Mouse (Mus musculus) neural tube, embryonic 15.5 days (tissue): Measurements from ENCODE around the gene Pcgf2. TPM values are rescaled to one million over a fixed set of nuclear protein-coding genes. Genes with fewer than 3 reads are reported as not detected.
A peak's percentile ranks its signal among the peaks of the same experiment; 100 is the strongest.

ENCODE experiments used
- ATAC-seq: fragments of 200-750 bp; cut with Nextera tagmentation; 2 replicates; pipeline ENCODE4 v1.8.0; 2017; ENCODE audit warnings: mild to moderate bottlenecking, moderate TSS enrichment, moderate library complexity; ENCODE audit not compliant: low FRiP score
- H3K27ac ChIP-seq: fragments of 300-500 bp; sonication (generic); replicated peaks from 2 replicates; pipeline ENCODE4 v1.5.1; 2015; ENCODE audit warnings: mild to moderate bottlenecking, inconsistent platforms
- H3K27me3 ChIP-seq: fragments of 300-500 bp; sonication (generic); replicated peaks from 2 replicates; pipeline ENCODE4 v1.6.1; 2015; ENCODE audit warnings: inconsistent platforms
- H3K36me3 ChIP-seq: fragments of 300-500 bp; sonication (generic); 2 replicates; pipeline ENCODE4 v1.6.1; 2015; ENCODE audit warnings: inconsistent platforms
- H3K4me1 ChIP-seq: fragments of 300-500 bp; sonication (generic); 2 replicates; pipeline ENCODE4 v1.6.1; 2015; ENCODE audit warnings: inconsistent platforms
- H3K4me2 ChIP-seq: fragments of 300-500 bp; sonication (generic); 2 replicates; pipeline ENCODE4 v1.6.1; 2015; ENCODE audit warnings: inconsistent platforms, mild to moderate bottlenecking, moderate library complexity
- H3K4me3 ChIP-seq: fragments of 300-500 bp; sonication (generic); replicated peaks from 2 replicates; pipeline ENCODE4 v1.5.1; 2015; ENCODE audit warnings: mild to moderate bottlenecking, inconsistent platforms
- H3K9ac ChIP-seq: fragments of 300-500 bp; sonication (generic); replicated peaks from 2 replicates; pipeline ENCODE4 v1.6.1; 2015; ENCODE audit warnings: mild to moderate bottlenecking, inconsistent platforms
- H3K9me3 ChIP-seq: fragments of 300-500 bp; sonication (generic); replicated peaks from 2 replicates; pipeline ENCODE4 v1.6.1; 2016; ENCODE audit warnings: inconsistent platforms
- WGBS: fragments of 180-500 bp; shearing (Covaris S2); methylation state at CpG from one replicate; pipeline ENCODE4 v1.1.7; 2015; ENCODE audit warnings: mixed read lengths; 5-methylcytosine and 5-hydroxymethylcytosine counted together
- polyA plus RNA-seq: library from polyadenylated mRNA; unstranded; fragments of >200 nt; fragmentation: Nextera tagmentation; extraction: Ambion mirVana; gene quantifications from 2 replicates; pipeline ENCODE4 v1.2.1, GENCODE M21; 2015

Pcgf2 gene
- polyA plus RNA-seq, 1 experiment from 2014 or later = 17.7 TPM

DNA sequence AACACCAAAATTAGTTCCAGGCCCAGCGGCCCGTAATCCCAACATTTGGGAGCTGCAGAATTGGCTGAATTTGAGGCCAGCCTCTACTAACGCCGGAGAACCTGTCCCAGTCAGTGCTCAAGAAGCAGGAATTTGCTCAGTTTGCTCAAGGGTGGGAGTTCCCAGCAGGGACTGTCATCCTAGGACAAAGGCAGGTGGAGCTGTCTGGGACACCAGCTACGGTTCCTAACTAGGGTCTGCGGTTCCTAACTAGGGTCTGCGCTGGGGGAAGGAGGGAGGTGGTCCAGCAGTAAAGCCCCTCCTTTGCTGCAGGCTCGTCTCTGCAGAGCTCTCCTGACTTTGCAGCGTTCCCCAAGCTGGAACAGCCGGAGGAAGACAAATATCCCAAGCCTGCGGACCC lies 27.1 kb downstream of the Pcgf2 start:
- Histone ChIP-seq H3K27ac (no peak overlapping the region), H3K4me3 (no peak overlapping the region), H3K4me2 (no peak overlapping the region), H3K4me1 (peaks cover 19% of the 10 kb centered on the region), H3K9ac (no peak overlapping the region), H3K36me3 (peaks cover 78% of the 10 kb centered on the region), H3K9me3 (no peaks in the 10 kb centered on the region), H3K27me3 (no peaks in the 10 kb centered on the region)
- 84% methylated on average over 11 of the region's 11 CpGs for WGBS
- no peak for ATAC-seq

DNA sequence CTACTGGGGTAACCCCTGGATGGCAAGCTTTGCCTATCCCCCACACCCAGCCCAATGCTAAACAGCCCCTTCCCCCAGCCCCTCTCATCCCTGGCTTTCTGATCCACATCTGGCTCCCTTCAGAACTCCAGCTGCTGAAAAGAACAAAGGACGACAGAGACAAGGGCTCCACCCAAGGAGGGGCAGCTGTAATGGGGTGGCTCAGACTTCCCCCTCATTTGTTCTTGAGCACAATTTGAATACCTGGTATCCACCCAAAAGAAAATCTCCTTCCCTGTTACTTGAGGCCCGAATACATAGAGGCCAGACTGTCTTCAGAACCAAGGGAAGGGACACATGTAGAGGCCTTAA lies 29.1 kb downstream of the Pcgf2 start:
- Histone ChIP-seq H3K4me3 (no peak overlapping the region), H3K27me3 (no peaks in the 10 kb centered on the region), H3K4me2 (no peak overlapping the region), H3K27ac (no peak overlapping the region), H3K4me1 (peaks cover 11% of the 10 kb centered on the region), H3K9me3 (no peaks in the 10 kb centered on the region), H3K36me3 (peaks cover 76% of the 10 kb centered on the region), H3K9ac (no peak overlapping the region)
- WGBS = 55% methylated on average over 2 of the region's 2 CpGs
- ATAC-seq = no peak

DNA sequence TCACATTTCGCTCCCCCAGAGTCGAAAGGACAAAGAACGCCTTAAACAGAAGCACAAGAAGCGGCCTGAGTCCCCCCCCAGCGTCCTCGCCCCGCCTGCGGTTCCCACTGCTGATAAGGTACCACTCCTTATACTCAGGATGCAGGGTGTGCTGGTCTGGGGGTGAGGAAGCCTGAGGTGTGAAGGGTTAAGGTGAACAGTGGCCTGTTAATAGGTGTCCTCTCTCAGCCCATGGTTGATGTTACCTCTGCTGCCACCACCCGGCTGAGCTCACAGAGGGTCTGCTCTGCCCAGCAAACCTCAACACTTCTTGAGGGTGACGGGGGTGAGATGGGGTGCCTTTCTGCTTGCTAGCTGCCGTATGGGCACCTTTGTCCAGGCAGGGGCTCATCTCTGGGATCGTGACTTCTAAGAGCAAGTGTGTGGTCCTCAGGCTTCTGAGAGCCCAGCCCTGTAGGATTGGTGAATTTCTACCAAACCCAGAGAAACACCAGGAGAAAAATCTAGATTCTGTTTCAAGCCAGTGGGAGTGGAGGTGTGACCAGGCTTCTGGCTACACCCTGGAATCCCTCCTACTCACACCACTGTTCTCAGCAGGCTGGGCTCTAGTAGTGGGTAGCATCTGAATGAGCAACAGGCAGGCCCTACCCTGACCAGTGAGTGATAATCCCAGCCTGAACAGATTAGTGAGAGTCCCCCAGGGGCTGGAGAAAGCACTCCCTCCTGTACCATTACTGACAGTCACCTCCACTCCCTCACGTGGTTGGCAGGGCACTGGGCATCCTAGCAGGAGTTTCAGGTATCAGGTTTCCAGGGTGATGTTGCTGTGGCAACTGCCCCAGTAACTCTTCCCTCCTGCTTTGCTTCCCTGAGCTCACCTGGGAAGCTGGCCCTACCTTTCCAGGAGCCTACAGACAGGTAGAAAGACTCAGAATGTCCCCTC lies 29.8 kb downstream of the Pcgf2 start:
- H3K27ac ChIP-seq = no peak overlapping the region
- H3K9me3 ChIP-seq = no peaks in the 10 kb centered on the region
- WGBS = 79% methylated on average over 13 of the region's 13 CpGs
- H3K4me1 ChIP-seq = peaks cover 12% of the 10 kb centered on the region
- no peak overlapping the region for H3K4me2 ChIP-seq
- no peak overlapping the region for H3K9ac ChIP-seq
- no peaks in the 10 kb centered on the region for H3K27me3 ChIP-seq
- no peak for ATAC-seq
- H3K36me3 ChIP-seq = peaks cover 81% of the 10 kb centered on the region
- H3K4me3 ChIP-seq = no peak overlapping the region

DNA sequence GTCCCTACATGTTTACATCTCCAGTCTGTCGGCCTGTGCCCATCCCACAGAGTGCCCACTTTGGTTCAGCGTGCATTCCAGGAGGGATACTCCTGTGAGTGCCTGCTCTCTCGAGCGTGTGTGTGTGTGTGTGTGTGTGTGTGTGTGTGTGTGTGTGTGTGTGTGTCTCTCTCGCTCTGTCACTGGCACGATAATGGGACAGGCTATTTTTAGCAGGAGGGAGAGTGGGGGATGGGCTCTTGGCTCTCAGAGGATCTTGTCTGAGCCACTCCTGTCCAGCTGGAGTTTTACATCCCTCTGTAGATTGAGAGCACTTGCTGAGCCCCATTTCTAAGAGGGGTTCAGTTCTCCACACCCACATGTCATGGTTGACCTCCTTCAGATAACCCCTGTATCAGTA lies 30.5 kb downstream of the Pcgf2 start:
- H3K9ac ChIP-seq = no peak overlapping the region
- H3K27ac ChIP-seq = no peak overlapping the region

DNA sequence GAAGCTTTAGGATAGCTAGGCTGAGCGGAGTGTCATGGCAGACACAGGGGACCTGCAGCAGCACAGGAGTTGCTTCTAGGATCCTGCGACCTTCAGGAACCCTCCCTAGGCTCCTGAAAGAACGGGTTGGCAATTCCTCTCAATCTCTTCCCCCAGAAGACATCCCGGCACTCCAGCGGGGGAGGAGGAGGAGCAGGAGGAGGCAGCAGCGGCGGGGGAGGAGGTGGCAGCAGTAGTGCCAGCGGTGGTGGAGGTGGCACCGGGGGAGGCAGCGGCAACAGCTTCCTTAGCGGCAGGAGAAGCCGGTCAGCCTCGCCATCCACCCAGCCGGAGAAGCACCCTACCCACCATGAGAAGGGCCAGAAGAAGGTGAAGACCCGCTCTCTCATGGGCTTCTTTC lies 31.0 kb downstream of the Pcgf2 start:
- H3K4me1 ChIP-seq = peaks cover 25% of the 10 kb centered on the region
- H3K4me2 ChIP-seq = no peak overlapping the region
- no peak overlapping the region; the same call in 1 of the 2 replicates for H3K27ac ChIP-seq
- no peaks in the 10 kb centered on the region for H3K9me3 ChIP-seq
- H3K27me3 ChIP-seq = no peaks in the 10 kb centered on the region
- 61% methylated on average over 15 of the region's 15 CpGs for WGBS
- H3K9ac ChIP-seq = no peak overlapping the region
- ATAC-seq = no peak
- peaks cover 69% of the 10 kb centered on the region for H3K36me3 ChIP-seq
- no peak overlapping the region for H3K4me3 ChIP-seq

More for the DNA sequence above, 30.5 kb downstream of the Pcgf2 start:
- no peak for ATAC-seq
- H3K4me2 ChIP-seq = no peak overlapping the region
- H3K4me3 ChIP-seq = no peak overlapping the region
- no peaks in the 10 kb centered on the region for H3K27me3 ChIP-seq
- H3K9me3 ChIP-seq = no peaks in the 10 kb centered on the region
- WGBS = 48% methylated on average over 6 of the region's 6 CpGs
- H3K4me1 ChIP-seq = peaks cover 19% of the 10 kb centered on the region
- H3K36me3 ChIP-seq = peaks cover 74% of the 10 kb centered on the region

GRCm38 (mm10) chr11:97668160-97668559 lies 32.1 kb downstream of the Pcgf2 start:
- Histone ChIP-seq H3K4me3 (no peak overlapping the region), H3K4me1 (peaks cover 27% of the 10 kb centered on the region), H3K36me3 (peaks cover 58% of the 10 kb centered on the region), H3K9ac (no peak overlapping the region), H3K27me3 (no peaks in the 10 kb centered on the region), H3K27ac (no peak overlapping the region), H3K9me3 (no peaks in the 10 kb centered on the region), H3K4me2 (no peak overlapping the region)
- no peak for ATAC-seq
- 94% methylated on average over 7 of the region's 7 CpGs for WGBS

- H3K9me3 ChIP-seq = no peaks in the 10 kb centered on the region
- 95% methylated on average over 15 of the region's 15 CpGs for WGBS
- H3K9ac ChIP-seq = no peak overlapping the region
- peaks cover 47% of the 10 kb centered on the region for H3K36me3 ChIP-seq
- H3K4me3 ChIP-seq = no peak overlapping the region
- no peak overlapping the region for H3K4me2 ChIP-seq
- ATAC-seq = no peak
- H3K27ac ChIP-seq = no peak overlapping the region
- H3K27me3 ChIP-seq = peaks cover 7% of the 10 kb centered on the region
- peaks cover 38% of the 10 kb centered on the region for H3K4me1 ChIP-seq
Measured at GRCm38 (mm10) chr11:97666794-97667193, 33.5 kb downstream of the Pcgf2 start.

DNA sequence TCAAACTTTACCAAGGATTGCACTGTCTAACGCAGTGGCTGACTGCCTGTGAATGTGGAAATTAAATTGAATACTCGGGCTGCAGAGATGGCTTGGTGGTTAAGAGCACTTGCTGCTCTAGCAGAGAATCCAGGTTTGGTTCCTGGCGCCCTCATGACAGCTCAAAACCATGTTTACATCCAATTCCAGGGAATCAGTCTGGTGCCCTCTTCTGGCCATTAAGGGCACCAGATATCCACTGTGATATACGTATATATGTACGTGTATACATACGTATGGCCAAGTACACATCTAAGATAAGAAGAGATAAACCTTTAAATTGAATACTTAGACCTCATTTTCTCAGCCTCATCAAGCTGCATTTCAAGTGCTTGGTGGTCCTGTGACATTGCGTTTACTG lies 34.1 kb downstream of the Pcgf2 start:
- Histone ChIP-seq H3K4me3 (no peak overlapping the region), H3K4me2 (no peak overlapping the region), H3K27ac (no peak overlapping the region), H3K4me1 (peaks cover 43% of the 10 kb centered on the region), H3K9ac (no peak overlapping the region), H3K27me3 (peaks cover 13% of the 10 kb centered on the region), H3K9me3 (no peaks in the 10 kb centered on the region), H3K36me3 (peaks cover 41% of the 10 kb centered on the region)
- 89% methylated on average over 7 of the region's 7 CpGs for WGBS
- ATAC-seq = no peak

GRCm38 (mm10) chr11:97665431-97665830 lies 34.9 kb downstream of the Pcgf2 start:
- no peaks in the 10 kb centered on the region for H3K9me3 ChIP-seq
- ATAC-seq = no peak
- peak overlapping the region; percentile 82; the same call in 1 of the 2 replicates for H3K4me3 ChIP-seq
- peak overlapping the region; percentile 88 for H3K4me2 ChIP-seq
- H3K9ac ChIP-seq = no peak overlapping the region
- no peak overlapping the region for H3K27ac ChIP-seq
- H3K4me1 ChIP-seq = peaks cover 51% of the 10 kb centered on the region
- WGBS = 89% methylated on average over 13 of the region's 13 CpGs
- peaks cover 19% of the 10 kb centered on the region for H3K27me3 ChIP-seq
- peaks cover 36% of the 10 kb centered on the region for H3K36me3 ChIP-seq

DNA sequence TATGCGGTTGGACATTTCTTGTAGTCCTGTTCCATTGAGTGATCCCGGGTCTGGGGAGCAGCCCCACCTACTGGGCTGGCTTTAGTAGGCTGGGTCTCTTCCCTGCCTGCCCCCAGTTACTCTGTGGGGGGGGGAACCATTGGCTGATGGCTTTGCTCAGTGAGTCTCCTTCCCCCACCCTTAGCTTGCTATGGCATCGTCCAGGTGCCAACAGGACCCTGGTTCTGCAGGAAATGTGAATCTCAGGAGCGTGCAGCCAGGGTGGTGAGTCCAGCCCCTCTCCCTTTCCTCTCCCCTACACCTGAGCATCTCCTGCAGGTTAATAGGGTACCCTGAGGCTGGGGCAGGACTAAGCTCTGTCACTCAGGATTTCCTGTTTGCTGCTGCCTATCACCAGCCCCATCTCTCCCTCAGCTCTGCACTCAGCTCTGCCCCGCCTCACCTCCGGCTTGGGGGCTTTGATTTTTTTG lies 35.5 kb downstream of the Pcgf2 start:
- Histone ChIP-seq H3K4me3 (peak overlapping the region; percentile 82), H3K36me3 (peaks cover 30% of the 10 kb centered on the region), H3K9me3 (no peaks in the 10 kb centered on the region), H3K9ac (0 out of 2 replicates have a peak overlapping the region, but pooled peaks have one; percentile 4), H3K27me3 (peaks cover 19% of the 10 kb centered on the region), H3K4me2 (peak overlapping the region; percentile 88), H3K4me1 (peaks cover 52% of the 10 kb centered on the region), H3K27ac (0 out of 2 replicates have a peak overlapping the region, but pooled peaks have one; percentile 0)
- no peak for ATAC-seq
- 37% methylated on average over 6 of the region's 6 CpGs for WGBS

DNA sequence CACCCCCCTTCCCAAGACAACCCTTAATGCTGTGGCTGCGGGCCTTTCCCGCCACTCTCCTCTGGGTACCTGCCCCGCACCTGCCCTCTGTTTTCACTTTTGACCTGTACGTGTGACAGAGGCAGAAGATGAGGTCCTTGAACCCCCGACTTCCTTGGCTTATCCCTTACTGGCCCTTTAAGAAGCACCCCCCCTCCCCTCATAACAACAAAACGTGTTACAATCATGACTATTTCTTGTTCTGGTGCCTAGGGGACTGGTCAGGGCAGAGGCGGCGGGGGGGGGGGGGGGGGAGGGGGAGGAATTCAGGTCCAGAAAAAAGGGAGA lies 36.0 kb downstream of the Pcgf2 start:
- Histone ChIP-seq H3K4me1 (peaks cover 52% of the 10 kb centered on the region), H3K9ac (peak overlapping the region; percentile 73), H3K27ac (peak overlapping the region; percentile 82; the same call in 1 of the 2 replicates), H3K4me3 (peak overlapping the region; percentile 82), H3K4me2 (peak overlapping the region; percentile 88), H3K36me3 (peaks cover 25% of the 10 kb centered on the region), H3K9me3 (no peaks in the 10 kb centered on the region), H3K27me3 (peaks cover 19% of the 10 kb centered on the region)
- no peak for ATAC-seq
- 0% methylated on average over 7 of the region's 8 CpGs for WGBS
